Mouse (Mus musculus): ENCODE measurements around the gene Zswim4. TPM values are rescaled to one million over a fixed set of nuclear protein-coding genes. Genes with fewer than 3 reads are reported as not detected.

Zswim4 gene
- polyA plus RNA-seq, 1 experiment = 63.1 TPM

GRCm38 (mm10) chr8:84222566-84223165, 14.2 kb downstream of the Zswim4 start:
- no peak for TF ChIP-seq CTCF (IDR thresholded peaks at IDR 0.05; ENCODE audit: borderline replicate concordance, extremely low read depth, insufficient read depth, insufficient read length)
- no peak for DNase-seq (ENCODE audit: low read depth)

DNA sequence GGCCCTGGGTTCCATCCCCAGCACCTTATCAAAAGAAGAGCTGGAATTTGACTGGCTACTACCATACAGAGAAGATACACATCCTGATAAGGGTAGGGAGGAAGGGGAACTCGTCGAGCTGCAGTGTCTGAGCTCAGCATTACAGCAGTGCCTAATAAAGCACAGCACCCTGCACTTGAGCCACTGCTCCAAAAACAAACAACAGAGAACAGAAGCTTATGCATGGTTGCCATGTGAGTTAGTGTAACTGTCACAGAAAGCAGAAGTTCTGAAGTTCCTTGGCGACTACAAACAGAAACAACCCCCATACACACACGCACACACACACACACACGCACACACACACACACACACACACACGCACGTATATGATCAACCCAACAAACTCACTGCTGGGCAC, 16.8 kb downstream of the Zswim4 start:
- DNase-seq (ENCODE audit: low read depth) = no peak
- no peak for TF ChIP-seq CTCF (IDR thresholded peaks at IDR 0.05; ENCODE audit: borderline replicate concordance, extremely low read depth, insufficient read depth, insufficient read length)
- no peak for TF ChIP-seq POLR2A (IDR thresholded peaks at IDR 0.05; ENCODE audit: borderline replicate concordance, extremely low read depth, insufficient read depth, insufficient read length, poor library complexity, severe bottlenecking)

DNA sequence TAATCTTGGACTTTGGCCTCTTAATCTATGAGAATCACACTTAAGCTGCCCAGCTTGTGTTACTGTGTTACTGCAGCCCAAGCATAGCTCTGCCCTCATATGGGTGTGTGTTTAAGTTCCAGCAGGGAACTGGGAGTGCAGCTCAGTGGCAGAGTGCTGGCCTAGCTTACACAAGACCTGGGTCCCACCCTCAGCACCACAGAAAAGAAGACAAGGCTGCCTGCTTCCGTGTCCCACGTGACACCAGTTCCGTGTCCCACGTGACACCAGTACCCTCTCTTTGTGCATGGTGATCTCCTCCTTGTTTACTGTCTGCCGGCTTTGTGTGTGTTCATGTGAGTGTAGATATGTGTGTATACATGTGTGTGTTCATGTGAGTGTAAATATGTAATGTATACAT, 18.7 kb downstream of the Zswim4 start:
- no peak for DNase-seq (ENCODE audit: low read depth)
- TF ChIP-seq POLR2A (IDR thresholded peaks at IDR 0.05; ENCODE audit: borderline replicate concordance, extremely low read depth, insufficient read depth, insufficient read length, poor library complexity, severe bottlenecking) (no peak), CTCF (IDR thresholded peaks at IDR 0.05; ENCODE audit: borderline replicate concordance, extremely low read depth, insufficient read depth, insufficient read length) (no peak)

DNA sequence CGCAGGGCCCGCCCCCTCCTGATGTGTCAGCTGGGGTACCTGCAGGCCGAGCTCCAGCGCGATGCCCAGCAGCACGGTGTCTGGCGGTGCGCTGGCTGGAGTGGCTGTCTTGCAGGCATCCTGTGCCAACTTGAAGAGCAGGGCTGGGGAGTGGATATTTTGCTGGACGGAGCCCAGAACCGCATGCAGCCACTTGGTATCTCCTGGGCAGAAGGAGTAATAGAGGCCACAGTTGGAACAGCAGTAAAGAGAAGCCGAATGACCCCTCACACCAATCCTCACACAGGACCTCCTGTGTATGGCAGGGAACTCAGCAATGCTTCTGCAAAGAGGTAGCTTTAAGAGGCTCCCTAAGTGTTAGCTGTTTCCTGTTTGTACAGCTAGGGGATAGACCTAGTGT, 19.6 kb downstream of the Zswim4 start:
- TF ChIP-seq CTCF (IDR thresholded peaks at IDR 0.05; ENCODE audit: borderline replicate concordance, extremely low read depth, insufficient read depth, insufficient read length) (no peak), POLR2A (IDR thresholded peaks at IDR 0.05; ENCODE audit: borderline replicate concordance, extremely low read depth, insufficient read depth, insufficient read length, poor library complexity, severe bottlenecking) (no peak)

GRCm38 (mm10) chr8:84213277-84213676, 23.6 kb downstream of the Zswim4 start:
- no peak for DNase-seq (ENCODE audit: low read depth)
- TF ChIP-seq POLR2A (IDR thresholded peaks at IDR 0.05; ENCODE audit: borderline replicate concordance, extremely low read depth, insufficient read depth, insufficient read length, poor library complexity, severe bottlenecking) (no peak), CTCF (IDR thresholded peaks at IDR 0.05; ENCODE audit: borderline replicate concordance, extremely low read depth, insufficient read depth, insufficient read length) (no peak)

More for the DNA sequence above, 19.6 kb downstream of the Zswim4 start:
- DNase-seq (ENCODE audit: low read depth) = no peak

- TF ChIP-seq POLR2A (IDR thresholded peaks at IDR 0.05; ENCODE audit: borderline replicate concordance, extremely low read depth, insufficient read depth, insufficient read length, poor library complexity, severe bottlenecking) = no peak
- no peak for DNase-seq (ENCODE audit: low read depth)
These were observed 24.8 kb downstream of the Zswim4 start for GRCm38 (mm10) chr8:84211881-84212563.

GRCm38 (mm10) chr8:84211202-84211601, 25.7 kb downstream of the Zswim4 start:
- DNase-seq (ENCODE audit: low read depth) = no peak

GRCm38 (mm10) chr8:84210167-84210791, 26.6 kb downstream of the Zswim4 start:
- DNase-seq (ENCODE audit: low read depth) = peak; percentile 82
- peak; percentile 93 for TF ChIP-seq CTCF (IDR thresholded peaks at IDR 0.05; ENCODE audit: borderline replicate concordance, extremely low read depth, insufficient read depth, insufficient read length)
- no peak for TF ChIP-seq POLR2A (IDR thresholded peaks at IDR 0.05; ENCODE audit: borderline replicate concordance, extremely low read depth, insufficient read depth, insufficient read length, poor library complexity, severe bottlenecking)

More at GRCm38 (mm10) chr8:84211202-84211601, 25.7 kb downstream of the Zswim4 start:
- TF ChIP-seq POLR2A (IDR thresholded peaks at IDR 0.05; ENCODE audit: borderline replicate concordance, extremely low read depth, insufficient read depth, insufficient read length, poor library complexity, severe bottlenecking) (no peak), CTCF (IDR thresholded peaks at IDR 0.05; ENCODE audit: borderline replicate concordance, extremely low read depth, insufficient read depth, insufficient read length) (no peak)

DNA sequence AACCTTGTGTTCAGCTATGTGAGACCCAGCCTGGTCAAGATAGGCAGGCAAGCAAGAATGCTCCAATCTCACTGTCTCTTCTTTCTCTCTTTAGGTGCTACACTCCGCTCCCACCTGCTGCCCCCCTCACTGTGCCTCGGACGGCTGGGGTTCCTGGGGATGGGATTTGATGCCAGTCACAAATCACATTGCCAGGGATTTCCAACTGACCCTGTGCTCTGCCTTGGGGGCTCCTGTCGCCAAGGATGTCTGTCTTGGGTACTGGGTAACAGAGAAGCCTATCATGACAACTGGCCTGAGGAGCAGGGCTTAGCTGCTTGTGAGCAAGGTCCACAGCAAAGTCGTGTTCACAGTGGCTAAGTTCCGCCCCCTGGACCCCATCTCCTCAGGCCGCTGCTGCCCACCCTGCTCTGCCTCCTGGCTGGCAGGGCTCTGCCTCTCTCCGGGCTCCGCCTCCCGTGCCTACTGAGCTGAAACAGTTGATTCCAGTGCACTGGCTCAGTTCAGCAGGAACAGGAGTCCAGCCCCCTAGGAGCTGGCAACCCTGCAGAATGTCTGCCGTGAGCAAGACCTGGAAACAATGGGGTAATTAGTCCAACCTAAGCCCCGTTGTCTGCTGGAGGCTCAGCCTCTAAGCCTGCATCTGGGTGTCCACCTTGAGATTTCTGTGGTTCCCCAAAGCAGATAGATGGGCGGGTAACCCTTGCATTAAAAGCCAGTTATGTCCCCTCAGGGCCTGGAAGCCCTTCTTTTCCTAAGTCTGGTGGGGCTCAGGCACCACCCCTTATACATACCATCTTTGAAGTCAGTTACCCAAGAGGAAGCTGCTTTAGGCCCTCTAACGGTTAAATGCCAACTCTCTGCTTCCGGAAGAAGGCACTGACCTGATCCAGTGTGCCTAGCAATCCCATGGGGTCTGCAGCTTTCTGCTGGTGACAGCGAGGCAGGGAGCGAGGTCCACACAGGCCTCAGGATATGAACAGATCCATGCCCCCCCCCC, 28.2 kb downstream of the Zswim4 start:
- peak; percentile 59 for DNase-seq (ENCODE audit: low read depth)
- TF ChIP-seq CTCF (IDR thresholded peaks at IDR 0.05; ENCODE audit: borderline replicate concordance, extremely low read depth, insufficient read depth, insufficient read length) (no peak), POLR2A (IDR thresholded peaks at IDR 0.05; ENCODE audit: borderline replicate concordance, extremely low read depth, insufficient read depth, insufficient read length, poor library complexity, severe bottlenecking) (no peak)

GRCm38 (mm10) chr8:84207811-84208210, 29.0 kb downstream of the Zswim4 start:
- DNase-seq (ENCODE audit: low read depth) = no peak

DNA sequence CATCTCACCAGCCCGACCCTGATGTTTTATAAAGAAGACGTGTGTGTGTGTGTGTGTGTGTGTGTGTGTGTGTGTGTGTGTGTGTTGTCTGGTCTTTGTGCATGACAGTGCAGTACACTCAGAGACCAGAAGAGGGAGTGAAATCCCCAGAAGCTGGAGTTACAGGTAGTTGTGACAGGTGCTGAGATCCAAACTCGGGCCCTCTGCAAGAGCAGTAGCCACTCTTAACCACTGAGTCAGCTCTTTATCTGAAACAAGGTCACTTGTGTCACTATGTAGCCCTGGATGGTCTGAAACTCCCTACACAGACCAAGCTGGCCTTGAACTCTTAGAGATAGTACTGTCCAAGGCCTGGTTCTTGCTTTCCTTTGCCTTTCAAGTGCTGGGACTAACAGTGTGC, 30.2 kb downstream of the Zswim4 start:
- TF ChIP-seq POLR2A (IDR thresholded peaks at IDR 0.05; ENCODE audit: borderline replicate concordance, extremely low read depth, insufficient read depth, insufficient read length, poor library complexity, severe bottlenecking) (no peak), CTCF (IDR thresholded peaks at IDR 0.05; ENCODE audit: borderline replicate concordance, extremely low read depth, insufficient read depth, insufficient read length) (no peak)
- DNase-seq (ENCODE audit: low read depth) = no peak

More at GRCm38 (mm10) chr8:84207811-84208210, 29.0 kb downstream of the Zswim4 start:
- TF ChIP-seq POLR2A (IDR thresholded peaks at IDR 0.05; ENCODE audit: borderline replicate concordance, extremely low read depth, insufficient read depth, insufficient read length, poor library complexity, severe bottlenecking) (no peak), CTCF (IDR thresholded peaks at IDR 0.05; ENCODE audit: borderline replicate concordance, extremely low read depth, insufficient read depth, insufficient read length) (no peak)
